In the genomic region with DNA sequence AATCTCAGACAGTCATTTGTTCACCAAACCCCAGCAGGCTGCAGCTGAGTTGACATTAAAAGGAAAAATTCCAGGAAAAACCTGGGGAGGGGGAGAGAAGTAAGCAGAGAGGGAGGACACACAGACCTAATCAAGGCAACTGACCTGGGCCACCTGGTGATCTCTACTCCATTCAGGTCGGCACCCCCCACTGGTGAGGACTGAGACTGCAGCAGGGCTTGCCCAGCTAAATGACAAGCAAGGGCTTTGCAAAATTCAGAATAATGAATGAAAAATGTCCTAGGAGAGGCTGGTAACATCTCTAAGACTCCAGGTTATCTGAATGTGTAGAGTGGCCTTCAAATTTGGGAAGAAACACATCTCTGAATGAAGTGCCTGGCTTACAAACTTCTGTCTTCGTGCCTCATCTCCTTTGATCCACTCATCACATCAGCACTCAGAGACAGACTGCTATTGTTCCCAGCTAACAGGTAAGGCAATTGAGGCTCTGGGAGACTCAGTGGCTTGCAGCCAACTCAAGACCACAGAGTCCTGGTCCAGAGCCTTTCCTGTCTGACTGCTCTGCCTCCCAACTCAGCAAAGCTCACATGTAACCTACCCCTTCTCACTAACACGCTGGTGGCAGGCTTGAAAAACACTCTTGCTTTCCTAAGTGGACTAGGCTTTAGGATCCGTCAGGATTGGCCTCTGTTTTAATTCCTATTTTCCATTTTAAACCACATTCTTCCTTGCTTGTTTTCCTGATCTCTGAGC, we compare ENCODE assay signal across 8 mouse cellular contexts.
DNase-seq lines count a peak whose midpoint lies in the region; ATAC-seq and TF ChIP-seq lines count a peak whose summit lies in the region.

No protein-coding gene starts in this region.

- no peak overlapping the region for H3K9ac ChIP-seq in limb, embryonic 12.5 days (replicated peaks)

- H3K27me3 ChIP-seq in Patski = no peaks in the 10 kb centered on the region
- no peaks in the 10 kb centered on the region for H3K27me3 ChIP-seq in limb, embryonic 12.5 days

- no peak overlapping the region for H3K4me2 ChIP-seq in limb, embryonic 12.5 days

- CTCF ChIA-PET in Patski (lab: Charles Lee) = interaction anchor here (1.1 to 1.6 kb wide), 4 partner anchors 13 to 125 kb away, joined by 3 to 5 read pairs (median 4); no protein-coding TSS in a partner anchor

- DNase-seq in adrenal gland, postnatal 10 days = peak; percentile 9
- DNase-seq in adrenal gland, adult 8-10 months = no peak
- peak; percentile 20 to 36 for DNase-seq in kidney, postnatal 4 days
- no peak for DNase-seq in kidney, postnatal 14 days
- DNase-seq in Patski (ENCODE audit: low read depth, low spot score) = no peak
- no peak for DNase-seq in T-cell, adult 2 months (ENCODE audit: low spot score)
- DNase-seq in adrenal gland, postnatal 25 days = no peak

- no peak overlapping the region for H3K4me3 ChIP-seq in limb, embryonic 12.5 days (replicated peaks)

- WGBS in limb, embryonic 12.5 days = 34% methylated on average over 4 of the region's 4 CpGs

- H3K36me3 ChIP-seq in limb, embryonic 12.5 days = no peaks in the 10 kb centered on the region

- in situ Hi-C loops in Patski (cut with MboI; ENCODE audit: low pct_unique_long_range_greater_than_20kb) = loop anchor here (5.0 kb wide), 1 partner anchor 132 kb away; no protein-coding TSS in a partner anchor

- POLR2A ChIA-PET in Patski (lab: Charles Lee) = no interaction called here

- ATAC-seq in Patski = no peak
- ATAC-seq in limb, embryonic 12.5 days (ENCODE audit: insufficient number of reproducible peaks, insufficient read depth, low FRiP score, low TSS enrichment, low read depth) = no peak

- peak overlapping the region; percentile 8; the same call in 1 of the 2 replicates for H3K27ac ChIP-seq in limb, embryonic 12.5 days

- peak; percentile 61 for TF ChIP-seq CTCF in Patski (IDR thresholded peaks at IDR 0.05)

- H3K4me1 ChIP-seq in limb, embryonic 12.5 days (replicated peaks) = peaks cover 8% of the 10 kb centered on the region; the same call in 1 of the 2 replicates

- no peaks in the 10 kb centered on the region for H3K9me3 ChIP-seq in limb, embryonic 12.5 days

Comparison
In these comparisons a context has a peak if more than half of its experiments do, and no peak if none do; other contexts are left out.
1. DNase-seq: peak in adrenal gland, postnatal 10 days (single experiment) and kidney, postnatal 4 days (2 of 2); none in adrenal gland, adult 8-10 months (single experiment), kidney, postnatal 14 days (single experiment), Patski (single experiment), T-cell, adult 2 months (single experiment) and adrenal gland, postnatal 25 days (single experiment).